Mouse (Mus musculus): ENCODE results near the gene Cd19.

DNA sequence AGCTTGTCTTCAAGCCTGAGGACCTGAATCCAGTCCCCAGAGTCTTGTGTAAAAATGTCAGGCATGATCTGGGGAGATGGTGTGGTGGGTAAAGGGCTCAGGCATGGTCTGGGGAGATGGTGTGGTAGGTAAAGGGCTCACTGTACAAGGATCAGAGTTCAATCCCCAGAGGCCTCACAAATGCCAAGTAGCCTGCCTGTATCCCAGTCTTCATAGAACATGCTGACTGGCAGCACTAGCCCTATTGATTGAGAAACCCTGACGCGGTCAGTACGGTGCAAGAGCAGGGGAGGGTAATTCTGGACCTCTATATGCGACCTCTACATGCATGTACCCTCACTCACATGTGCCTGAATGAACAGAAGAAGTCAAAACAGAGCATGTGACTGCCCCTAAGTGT, 2.9 kb upstream of the Cd19 start:
- no peak for TF ChIP-seq CTCF (IDR thresholded peaks at IDR 0.05; ENCODE audit: low read depth, low read length)
- TF ChIP-seq POLR2A (IDR thresholded peaks at IDR 0.05; ENCODE audit: insufficient read depth, low read length) = no peak
- no peak for TF ChIP-seq EP300 (IDR thresholded peaks at IDR 0.05; ENCODE audit: insufficient read depth, low read depth, low read length)

Data from ES-Bruce4 (cell line).